Mouse (Mus musculus) heart, postnatal 14 days (tissue): ENCODE results near the gene Chrna9. TPM values are rescaled to one million over a fixed set of nuclear protein-coding genes. Genes with fewer than 3 reads are reported as not detected.

Source experiments
- DNase-seq, 2 experiments: peaks; one replicate each; pipeline ENCODE4 v3.0.0; 2021 to 2022
- intact Hi-C: fragments of 180-260 bp; cut with DNase I; formaldehyde crosslinking; loops from one replicate; pipeline ENCODE4 v1.15.1; 2025
- microRNA-seq, 2 experiments: library from miRNA; unstranded; fragments of <30 nt; microRNA quantifications; one replicate each; pipeline ENCODE4 v1.2.0; 2021 to 2022
- total RNA-seq, 2 experiments: library from RNA; stranded (reverse); gene quantifications; 2 replicates each; pipeline ENCODE4 v1.2.3; 2021

The Chrna9 gene
- total RNA-seq, 2 experiments from 2014 or later = 0.14 to 5.2 TPM

GRCm38 (mm10) chr5:66004134-66004925, 69.6 kb downstream of the Chrna9 start, which contains the start of gene 9130230L23Rik:
Gene 9130230L23Rik, minus strand, starts transcription at chr5:66004285.
- DNase-seq = no peak
- intact Hi-C loops = no loop called here

- intact Hi-C loops = no loop called here
- no peak for DNase-seq
Measured at GRCm38 (mm10) chr5:66005041-66005678, 70.4 kb downstream of the Chrna9 start.

- intact Hi-C loops = no loop called here
- no peak for DNase-seq
Measured at GRCm38 (mm10) chr5:66008245-66008967, 73.7 kb downstream of the Chrna9 start.

GRCm38 (mm10) chr5:66013999-66014398, 79.3 kb downstream of the Chrna9 start:
- no peak for DNase-seq
- intact Hi-C loops = no loop called here

- DNase-seq = no peak
- intact Hi-C loops = no loop called here
Measured at GRCm38 (mm10) chr5:66014437-66014836, 79.7 kb downstream of the Chrna9 start.

- no peak for DNase-seq
- intact Hi-C loops = no loop called here
Measured at GRCm38 (mm10) chr5:66015449-66015961, 80.8 kb downstream of the Chrna9 start.

GRCm38 (mm10) chr5:66026796-66027195, 92.1 kb downstream of the Chrna9 start:
- intact Hi-C loops = no loop called here
- DNase-seq = no peak

Small RNAs within 50 kb of the gene (microRNA-seq; reads per million reads assigned to microRNA genes)
- 0 reads per million in 2 experiments for gene Gm25952

Other genes with a start within 250 kb of the Chrna9 start
- gene Pds5a, start 236.6 kb upstream of the Chrna9 start, total RNA-seq = 10 to 100 TPM; 59.8 to 67.0 TPM
- gene N4bp2, start 171.4 kb upstream of the Chrna9 start, total RNA-seq = 10 to 100 TPM; 22.7 to 27.1 TPM
- gene Rhoh, start 73.7 kb upstream of the Chrna9 start, total RNA-seq = 1 to 10 TPM in 1 of 2 experiments, under 1 TPM in 1; 0.57 to 4.5 TPM
- gene 9130230L23Rik, start 69.4 kb downstream of the Chrna9 start, total RNA-seq = not detected
- 1 to 10 TPM; 2.7 to 2.8 TPM for gene Rbm47, start 238.2 kb downstream of the Chrna9 start, total RNA-seq